Comparison of ENCODE assay signal across 15 mouse cellular contexts in genomic region chr6:117330726-117331360, GRCm38 (mm10).
A peak's percentile ranks its signal among the peaks of the same experiment; 100 is the strongest.
DNase-seq lines count a peak whose midpoint lies in the region; ATAC-seq and TF ChIP-seq lines count a peak whose summit lies in the region.
"Had no signal": no experiment of that assay in that cellular context is flagged by ENCODE, and none has a peak within 500 bp of the region (broad histone marks: within the 10 kb centered on the region; RNA-seq: fewer than 3 reads in every experiment).

No protein-coding gene starts in this region.

- 19% methylated on average over 5 of the region's 5 CpGs for WGBS in heart, embryonic 13.5 days
- WGBS in midbrain, embryonic 10.5 days: 39% methylated on average over 5 of the region's 5 CpGs
- WGBS in midbrain, postnatal 0 days: 32% methylated on average over 5 of the region's 5 CpGs
- WGBS in heart, postnatal 0 days: 23% methylated on average over 5 of the region's 5 CpGs

- 0 out of 2 replicates have a peak overlapping the region, but pooled peaks have one; percentile 3 for H3K27ac ChIP-seq in heart, embryonic 13.5 days (replicated peaks)
- H3K27ac ChIP-seq in midbrain, embryonic 10.5 days (replicated peaks): peak overlapping the region; percentile 55; the same call in 1 of the 2 replicates
- no peak overlapping the region for H3K27ac ChIP-seq in midbrain, postnatal 0 days (ENCODE audit: low read depth, low read length)
- H3K27ac ChIP-seq in heart, postnatal 0 days (ENCODE audit: low read depth): peak overlapping the region; percentile 62
- H3K27ac ChIP-seq: embryonic facial prominence, embryonic 13.5 days; kidney, embryonic 15.5 days; neural tube, embryonic 12.5 days had no signal

- peaks cover 54% of the 10 kb centered on the region for H3K4me1 ChIP-seq in heart, embryonic 13.5 days
- H3K4me1 ChIP-seq in midbrain, embryonic 10.5 days: peaks cover 31% of the 10 kb centered on the region
- no peaks in the 10 kb centered on the region for H3K4me1 ChIP-seq in midbrain, postnatal 0 days (ENCODE audit: insufficient read depth, low read length)
- peaks cover 27% of the 10 kb centered on the region; the same call in 1 of the 2 replicates for H3K4me1 ChIP-seq in heart, postnatal 0 days (ENCODE audit: control insufficient read depth, insufficient read depth)

- intact Hi-C loops in heart, postnatal 25 days (cut with DNase I): no loop called here

- no peaks in the 10 kb centered on the region for H3K36me3 ChIP-seq in heart, embryonic 13.5 days
- H3K36me3 ChIP-seq in midbrain, embryonic 10.5 days: no peaks in the 10 kb centered on the region
- no peaks in the 10 kb centered on the region for H3K36me3 ChIP-seq in midbrain, postnatal 0 days (ENCODE audit: insufficient read depth, low read length)
- H3K36me3 ChIP-seq in heart, postnatal 0 days (replicated peaks; ENCODE audit: control insufficient read depth, insufficient read depth, low read length): no peaks in the 10 kb centered on the region
- H3K36me3 ChIP-seq: embryonic facial prominence, embryonic 13.5 days; kidney, embryonic 15.5 days; neural tube, embryonic 12.5 days had no signal

- no peak overlapping the region for H3K4me2 ChIP-seq in heart, embryonic 13.5 days
- H3K4me2 ChIP-seq in midbrain, postnatal 0 days (ENCODE audit: low read depth, low read length, poor library complexity, severe bottlenecking): no peak overlapping the region
- no peak overlapping the region for H3K4me2 ChIP-seq in heart, postnatal 0 days (ENCODE audit: low read depth, low read length)
- H3K4me2 ChIP-seq: embryonic facial prominence, embryonic 13.5 days; kidney, embryonic 15.5 days; neural tube, embryonic 12.5 days had no signal

- H3K27me3 ChIP-seq in heart, embryonic 13.5 days (replicated peaks): no peaks in the 10 kb centered on the region
- peaks cover 20% of the 10 kb centered on the region for H3K27me3 ChIP-seq in midbrain, embryonic 10.5 days (ENCODE audit: low read depth, poor library complexity, severe bottlenecking)
- H3K27me3 ChIP-seq in midbrain, postnatal 0 days (ENCODE audit: insufficient read depth, low read length): no peaks in the 10 kb centered on the region
- no peaks in the 10 kb centered on the region for H3K27me3 ChIP-seq in heart, postnatal 0 days (ENCODE audit: control insufficient read depth, insufficient read depth, low read length)
- H3K27me3 ChIP-seq: embryonic facial prominence, embryonic 13.5 days; neural tube, embryonic 12.5 days had no signal

- H3K9me3 ChIP-seq in heart, embryonic 13.5 days: no peaks in the 10 kb centered on the region
- H3K9me3 ChIP-seq in midbrain, embryonic 10.5 days (replicated peaks): no peaks in the 10 kb centered on the region
- no peaks in the 10 kb centered on the region for H3K9me3 ChIP-seq in midbrain, postnatal 0 days (ENCODE audit: low read length)
- H3K9me3 ChIP-seq in heart, postnatal 0 days (replicated peaks; ENCODE audit: control insufficient read depth, low read length): no peaks in the 10 kb centered on the region
- H3K9me3 ChIP-seq: embryonic facial prominence, embryonic 13.5 days; kidney, embryonic 15.5 days; neural tube, embryonic 12.5 days had no signal

- no peak overlapping the region for H3K4me3 ChIP-seq in heart, embryonic 13.5 days
- H3K4me3 ChIP-seq in midbrain, embryonic 10.5 days: no peak overlapping the region
- no peak overlapping the region for H3K4me3 ChIP-seq in midbrain, postnatal 0 days (ENCODE audit: low read depth, low read length)
- H3K4me3 ChIP-seq in heart, postnatal 0 days (ENCODE audit: low read depth, low read length): no peak overlapping the region
- H3K4me3 ChIP-seq: embryonic facial prominence, embryonic 13.5 days; kidney, embryonic 15.5 days; neural tube, embryonic 12.5 days had no signal

- H3K9ac ChIP-seq in heart, embryonic 13.5 days: no peak overlapping the region
- no peak overlapping the region for H3K9ac ChIP-seq in midbrain, postnatal 0 days (replicated peaks; ENCODE audit: low read length, poor library complexity, severe bottlenecking)
- no peak overlapping the region for H3K9ac ChIP-seq in heart, postnatal 0 days (replicated peaks; ENCODE audit: low read depth, low read length)
- H3K9ac ChIP-seq: embryonic facial prominence, embryonic 13.5 days; kidney, embryonic 15.5 days; neural tube, embryonic 12.5 days had no signal

- no peak for DNase-seq in heart, postnatal 25 days (ENCODE audit: low spot score)
- peak; percentile 28 for DNase-seq in midbrain, embryonic 10.5 days (ENCODE audit: low spot score)
- no peak for DNase-seq in midbrain, postnatal 0 days (ENCODE audit: low spot score)
- DNase-seq in heart, postnatal 0 days (ENCODE audit: low spot score): peak; percentile 74
- DNase-seq in ovary, adult 18-20 months (ENCODE audit: low spot score): no peak
- DNase-seq: adrenal gland, postnatal 36 days; cerebellum, adult 9-11 months; thymus, adult 18-20 months had no signal

- no peak for TF ChIP-seq CTCF in midbrain, postnatal 0 days (IDR thresholded peaks at IDR 0.05)
- TF ChIP-seq CTCF in heart, postnatal 0 days (IDR thresholded peaks at IDR 0.05; ENCODE audit: low read depth): no peak

- ATAC-seq in heart, embryonic 13.5 days (ENCODE audit: extremely low read depth, insufficient number of reproducible peaks, low FRiP score, low TSS enrichment): no peak
- no peak for ATAC-seq in midbrain, postnatal 0 days (ENCODE audit: low FRiP score)
- peak; percentile 80 for ATAC-seq in heart, postnatal 0 days (ENCODE audit: insufficient read depth, low read depth)
- ATAC-seq in inflammation-experienced regulatory T-cells, adult 6 months: no peak
- ATAC-seq: CD4-positive, CD25-positive, alpha-beta regulatory T cell, adult 4 months; midbrain, embryonic 16.5 days had no signal

- TF ChIP-seq EP300 in heart, postnatal 0 days (IDR thresholded peaks at IDR 0.05; ENCODE audit: low read depth): peak; percentile 30; the same call in 1 of the 2 replicates

Comparison
In these comparisons a context has a peak if more than half of its experiments do, and no peak if none do; other contexts are left out.
1. DNase-seq: peak in midbrain, embryonic 10.5 days (single experiment) and heart, postnatal 0 days (single experiment); none in heart, postnatal 25 days (single experiment), midbrain, postnatal 0 days (single experiment) and ovary, adult 18-20 months (single experiment).